Mouse (Mus musculus) ES-Bruce4 (cell line): ENCODE data around the gene Prkcq.

ENCODE experiments used
- CTCF ChIP-seq: IDR thresholded peaks from one replicate; pipeline ENCODE4 v1.8.1; 2011; ENCODE audit warnings: low read depth, low read length
- EP300 ChIP-seq: IDR thresholded peaks from 2 replicates; pipeline ENCODE4 v1.6.1; 2011; ENCODE audit warnings: low read depth, low read length; ENCODE audit not compliant: insufficient read depth
- POLR2A ChIP-seq: IDR thresholded peaks from one replicate; pipeline ENCODE4 v1.8.1; 2011; ENCODE audit warnings: low read length; ENCODE audit not compliant: insufficient read depth

DNA sequence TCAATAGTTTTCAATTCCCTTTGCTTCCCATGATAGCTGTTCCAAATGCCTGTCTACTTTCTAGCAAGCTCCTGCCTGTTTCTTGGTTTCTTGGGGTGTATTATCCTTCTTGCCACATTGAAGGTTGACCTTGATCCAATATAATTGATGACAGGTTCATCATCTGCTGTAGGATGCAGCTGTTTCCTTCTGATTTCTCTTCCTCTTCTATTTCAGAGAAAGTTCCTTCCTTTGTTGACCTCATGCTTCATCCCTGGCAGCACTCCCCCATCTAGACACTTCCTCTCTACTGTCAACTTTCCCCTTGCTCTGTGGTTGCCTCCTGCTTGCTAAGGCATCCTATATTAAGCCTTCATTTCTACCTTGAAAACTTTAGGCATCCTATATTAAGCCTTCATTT, 67.6 kb downstream of the Prkcq start:
- TF ChIP-seq CTCF, result no peak
- no peak for TF ChIP-seq POLR2A
- TF ChIP-seq EP300, result no peak
